Mouse (Mus musculus): ENCODE measurements around the gene Olfr94. TPM values are rescaled to one million over a fixed set of nuclear protein-coding genes. Genes with fewer than 3 reads are reported as not detected.
"Not testable (repeated sequence)": the region's sequence is repeated elsewhere in the genome, so short reads cannot be mapped to it uniquely, and the experiment has no call there.

The Olfr94 gene
- not detected for polyA plus RNA-seq (2017; shearing (Covaris generic))

DNA sequence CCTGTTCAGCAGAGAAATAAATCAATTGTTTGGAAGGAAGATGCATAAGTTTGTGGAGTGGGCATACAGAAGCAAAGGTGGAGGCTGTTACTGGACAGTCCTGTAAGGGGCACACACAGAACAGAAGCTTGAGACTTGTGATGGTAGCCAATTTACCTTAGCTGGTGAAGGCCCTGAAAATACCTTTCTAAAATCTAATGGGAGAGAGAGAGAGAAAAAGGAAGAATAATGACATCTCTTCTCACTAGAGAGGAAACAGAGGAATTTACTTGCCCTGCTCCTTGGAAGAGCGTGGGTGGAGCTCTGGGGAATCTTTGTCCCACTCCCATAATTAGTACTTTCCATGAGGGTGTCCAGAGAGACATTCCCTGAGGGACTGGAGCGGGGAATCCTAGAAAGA lies at the start of gene Olfr94:
Gene Olfr94, minus strand, starts transcription at position 101 of the 400 bp plus-strand sequence.
- no peak for ATAC-seq

DNA sequence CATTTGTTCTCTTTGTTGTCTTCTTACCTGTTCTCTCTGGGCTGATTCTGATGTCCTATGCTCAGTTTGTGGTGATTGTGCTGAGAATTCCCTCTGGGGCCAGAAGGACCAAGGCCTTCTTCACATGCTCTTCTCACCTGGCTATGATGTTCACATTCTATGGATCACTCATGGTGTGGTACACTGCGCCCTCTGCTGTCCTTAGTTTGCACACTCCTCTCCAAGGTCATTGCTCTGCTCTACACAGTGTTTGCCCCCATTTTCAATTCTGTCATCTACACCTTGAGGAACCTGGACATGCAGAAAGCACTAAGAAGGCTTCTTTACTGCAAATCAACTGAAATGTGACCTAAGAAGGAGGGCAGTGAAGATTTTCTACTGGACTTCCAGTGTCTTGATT lies 49.8 kb upstream of the Olfr94 start:
- ATAC-seq: peak; percentile 61

GRCm38 (mm10) chr17:37249460-37249859 lies 48.7 kb upstream of the Olfr94 start:
- ATAC-seq: no peak

GRCm38 (mm10) chr17:37246715-37247114 lies 45.9 kb upstream of the Olfr94 start:
- ATAC-seq: peak; percentile 99

GRCm38 (mm10) chr17:37242198-37242597 lies 41.4 kb upstream of the Olfr94 start:
- ATAC-seq: no peak

DNA sequence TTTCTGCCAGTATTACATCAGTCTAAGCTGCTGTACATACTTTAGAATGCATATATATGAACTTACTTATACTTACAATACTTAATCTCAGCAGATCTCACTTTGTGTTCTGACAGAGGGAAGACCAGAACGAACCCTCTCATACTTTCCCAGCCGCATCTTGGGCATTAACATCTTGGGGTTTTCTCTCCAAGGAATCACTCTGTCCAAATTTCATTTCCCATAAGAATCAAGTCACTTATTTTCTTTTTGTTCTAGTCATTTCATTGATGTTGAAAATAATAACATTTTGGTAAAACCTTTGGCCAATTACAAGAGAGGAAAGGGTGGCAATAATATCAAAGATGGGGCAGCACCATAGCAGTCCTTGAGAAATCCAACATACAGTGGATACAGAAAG lies 36.4 kb upstream of the Olfr94 start, which contains the start of gene Olfr97:
Gene Olfr97, minus strand, starts transcription at position 101 of the 400 bp plus-strand sequence.
- ATAC-seq: not testable (repeated sequence)

DNA sequence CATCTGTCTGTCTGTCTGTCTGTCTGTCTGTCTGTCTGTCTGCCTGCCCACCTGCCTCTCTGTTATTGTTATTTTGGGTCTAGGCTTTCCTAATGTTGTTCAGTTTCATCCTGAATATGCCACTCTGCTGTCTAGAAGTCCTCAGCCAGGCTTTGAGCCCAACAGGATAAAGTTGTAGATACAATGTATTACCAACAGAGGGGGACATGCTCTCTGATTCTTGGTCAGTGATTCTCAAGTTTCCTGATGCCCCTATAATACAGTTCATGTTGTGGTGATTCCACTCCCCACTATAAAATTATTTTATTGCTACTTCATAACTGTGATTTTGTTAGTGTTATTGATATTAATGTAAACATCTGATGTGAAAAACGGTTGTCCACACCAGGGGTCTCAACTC lies 21.1 kb upstream of the Olfr94 start:
- ATAC-seq: no peak

DNA sequence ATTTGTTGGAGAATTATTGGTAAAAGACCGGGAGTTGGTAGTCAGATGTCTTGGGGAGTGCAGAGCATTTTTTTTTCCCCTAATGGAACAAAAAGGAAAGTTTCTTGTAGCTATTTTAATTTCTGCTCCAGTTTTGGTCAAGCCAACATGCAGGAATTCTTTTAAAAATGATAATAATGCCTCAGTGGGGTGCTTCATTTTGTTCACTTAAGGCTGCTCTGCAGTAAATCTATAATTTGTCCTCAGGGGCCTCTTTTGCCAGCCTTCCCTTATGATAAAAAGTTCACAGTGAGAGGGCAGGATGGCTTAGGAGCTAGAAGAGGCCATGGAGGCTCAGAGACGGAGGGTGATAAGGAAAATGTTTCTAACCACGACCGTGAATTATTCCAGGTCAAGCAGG lies 19.1 kb upstream of the Olfr94 start, which contains the start of gene Olfr96:
Gene Olfr96, plus strand, starts transcription at position 301 of the 400 bp plus-strand sequence.
- no peak for ATAC-seq

DNA sequence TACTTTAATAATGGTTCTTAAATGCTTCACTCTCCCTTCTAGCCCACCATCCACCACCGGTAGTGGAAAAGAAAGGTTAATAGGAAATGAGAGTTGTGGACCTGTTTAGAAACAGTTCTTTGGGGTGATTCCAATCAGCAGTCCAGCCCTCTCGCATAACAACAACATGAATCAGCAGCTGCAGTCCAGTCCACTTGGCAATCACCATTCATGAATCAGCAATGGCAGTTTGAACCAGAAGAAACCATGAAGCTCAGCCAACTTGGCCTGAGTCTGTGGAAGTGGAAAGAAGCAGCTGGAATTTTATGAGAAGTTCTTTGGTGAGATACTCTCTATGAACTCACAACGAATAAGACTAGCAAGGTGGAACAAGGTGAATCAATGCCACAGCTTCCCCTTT lies 17.7 kb upstream of the Olfr94 start:
- no peak for ATAC-seq

- no peak for ATAC-seq
Observed at GRCm38 (mm10) chr17:37213018-37213417, 12.2 kb upstream of the Olfr94 start, which contains the start of gene Olfr95. Gene Olfr95 (minus strand): TSS chr17:37213118.

- ATAC-seq: no peak
Observed at GRCm38 (mm10) chr17:37210884-37211768, 10.3 kb upstream of the Olfr94 start.

DNA sequence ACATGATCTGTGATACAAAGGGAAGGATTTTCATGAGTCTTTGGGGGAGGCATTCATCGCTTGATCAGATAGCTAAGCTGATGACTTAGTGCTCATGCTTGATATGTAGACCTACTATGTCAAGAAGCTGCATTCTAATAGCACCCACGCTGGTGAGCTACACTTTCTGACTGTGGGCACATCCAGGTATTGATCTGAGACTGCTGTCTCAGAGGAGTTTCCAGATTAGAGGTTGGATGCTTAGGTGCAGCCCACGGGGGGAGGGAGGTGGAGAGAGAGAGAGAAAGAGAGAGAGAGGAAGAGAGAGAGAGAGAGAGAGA lies 3.1 kb upstream of the Olfr94 start:
- ATAC-seq: no peak

DNA sequence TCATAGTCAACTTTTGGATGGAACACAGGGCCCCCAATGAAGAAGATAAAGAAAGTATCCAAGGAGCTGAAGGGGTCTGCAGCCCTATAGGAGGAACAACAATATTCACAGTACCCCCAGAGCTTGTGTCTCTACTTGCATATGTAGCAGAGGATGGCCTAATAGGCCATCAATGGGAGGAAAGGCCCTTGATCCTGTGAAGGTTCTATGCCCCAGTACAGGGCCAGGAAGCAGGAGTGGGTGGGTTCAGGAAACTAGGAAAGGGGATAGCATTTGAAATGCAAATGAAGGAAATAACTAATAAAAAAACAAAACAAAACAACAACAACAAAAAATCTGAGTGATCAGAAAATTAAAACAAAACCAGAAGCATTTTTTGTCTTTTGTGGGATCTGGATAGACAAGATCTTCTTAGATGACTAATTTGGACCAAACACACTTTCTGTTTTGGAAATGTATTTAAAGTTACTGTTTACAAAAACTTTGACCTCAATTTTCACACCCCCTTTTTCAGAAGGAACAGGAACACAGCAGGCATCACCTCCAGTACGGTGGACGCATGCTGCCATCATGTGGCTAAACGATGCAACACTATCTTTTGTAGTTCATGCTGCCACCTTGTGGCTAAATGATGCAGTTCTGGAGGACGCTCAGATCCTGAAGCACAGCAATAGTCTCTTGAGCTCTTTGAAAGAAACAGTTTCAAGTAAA lies 2.6 kb upstream of the Olfr94 start:
- ATAC-seq: peak; percentile 93

GRCm38 (mm10) chr17:37196845-37197724 lies 3.7 kb downstream of the Olfr94 start:
- ATAC-seq: no peak

- ATAC-seq: no peak
Observed at GRCm38 (mm10) chr17:37194782-37195181, 6.0 kb downstream of the Olfr94 start.

DNA sequence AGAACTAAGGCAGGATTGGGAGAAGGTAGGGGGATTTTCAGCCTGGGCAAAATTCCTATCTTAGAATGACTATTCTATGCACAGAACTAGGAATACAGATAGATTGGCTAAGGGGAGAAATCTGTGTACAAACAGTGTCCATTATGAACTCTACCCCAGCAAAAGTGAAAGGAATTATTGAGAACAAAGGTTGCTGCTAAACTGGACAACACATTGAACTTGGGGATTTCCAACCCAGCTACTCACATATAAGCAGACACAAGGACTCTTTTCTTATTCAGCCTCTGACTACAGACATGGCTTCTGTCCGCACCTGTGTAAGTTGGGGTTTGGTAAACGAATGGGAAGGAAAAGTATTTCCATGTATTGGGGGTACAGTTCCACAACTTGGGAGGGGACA lies 7.1 kb downstream of the Olfr94 start, which contains the start of gene Ubd:
Gene Ubd, plus strand, starts transcription at position 237 of the 400 bp plus-strand sequence.
- no peak for ATAC-seq

- no peak for ATAC-seq
Observed at GRCm38 (mm10) chr17:37193032-37193431, 7.8 kb downstream of the Olfr94 start.

DNA sequence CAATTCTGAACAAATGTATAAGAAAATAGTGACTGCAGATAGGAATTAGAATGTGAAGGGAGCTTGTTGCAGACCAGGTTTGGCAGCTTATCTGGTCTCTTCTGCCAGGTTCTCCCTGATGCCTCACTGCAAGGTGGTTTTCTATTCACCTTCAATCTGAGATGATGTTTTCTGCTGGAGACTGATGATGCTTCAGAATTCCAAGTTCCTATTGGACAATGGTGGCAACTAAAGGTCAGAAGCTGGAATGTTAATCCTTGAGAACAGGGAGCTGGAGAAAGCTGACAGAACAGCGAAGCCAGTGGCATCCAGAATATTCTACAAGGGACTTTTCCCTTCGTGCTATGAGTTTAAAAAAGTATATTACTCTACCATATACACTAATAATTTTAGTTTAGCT lies 10.1 kb downstream of the Olfr94 start:
- ATAC-seq: no peak

- no peak for ATAC-seq
Observed at GRCm38 (mm10) chr17:37185474-37185873, 15.3 kb downstream of the Olfr94 start.

DNA sequence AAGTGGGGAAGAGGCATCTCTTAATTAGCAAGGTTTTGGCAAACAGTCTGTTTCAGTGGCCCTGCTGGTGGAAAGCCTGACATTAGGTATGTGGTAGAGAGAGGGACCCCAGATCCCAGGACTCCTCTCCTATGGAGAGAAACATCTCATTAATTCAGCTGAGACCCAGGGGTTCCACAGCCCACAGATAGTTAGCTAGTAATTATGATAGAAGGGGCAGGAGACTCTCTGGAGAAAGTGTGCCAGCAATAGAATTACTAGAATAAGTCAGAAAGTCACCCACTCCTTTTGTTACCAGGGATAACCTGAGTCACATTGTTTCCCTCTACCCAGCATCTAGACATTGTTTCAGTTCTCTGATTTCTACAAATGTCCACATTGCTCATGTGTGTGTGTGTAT lies 39.4 kb downstream of the Olfr94 start, which contains the start of gene Olfr93:
Gene Olfr93, minus strand, starts transcription at position 101 of the 400 bp plus-strand sequence.
- no peak for ATAC-seq

Measured in CD4-positive, CD25-positive, alpha-beta regulatory T cell, adult 4 months (primary cell).